Mouse (Mus musculus): ENCODE measurements around the gene Ankrd34b.
A peak's percentile ranks its signal among the peaks of the same experiment; 100 is the strongest.

The Ankrd34b gene

DNA sequence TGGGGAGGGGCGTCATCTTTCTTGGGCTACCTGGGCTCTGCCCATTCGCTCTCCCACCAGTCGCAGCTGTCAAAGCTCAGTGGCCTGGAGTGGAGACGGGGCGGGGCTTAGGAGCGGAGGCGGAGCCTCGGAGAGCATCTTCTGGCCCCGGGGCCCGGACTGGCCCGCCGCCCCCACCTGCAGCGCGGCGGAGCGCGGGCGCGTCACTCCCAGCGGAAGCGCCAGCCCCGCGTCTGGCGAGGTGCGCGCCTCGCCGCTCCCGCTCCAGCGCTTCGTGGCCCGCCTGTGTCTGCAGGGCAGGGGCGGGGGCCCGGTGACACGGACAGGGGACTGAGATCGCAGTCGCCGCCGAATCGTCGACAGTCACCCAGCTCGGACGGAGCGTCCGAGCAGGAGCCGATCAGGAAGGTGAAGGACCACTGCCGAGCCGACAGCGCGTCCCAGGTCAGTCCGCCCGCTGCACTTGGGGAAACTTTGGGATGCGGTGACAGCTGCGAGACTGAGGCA lies at the start of gene Ankrd34b:
TSS of gene Ankrd34b (plus strand) at position 139 of the 507 bp plus-strand sequence.
- peak; percentile 92 to 94 for DNase-seq

DNA sequence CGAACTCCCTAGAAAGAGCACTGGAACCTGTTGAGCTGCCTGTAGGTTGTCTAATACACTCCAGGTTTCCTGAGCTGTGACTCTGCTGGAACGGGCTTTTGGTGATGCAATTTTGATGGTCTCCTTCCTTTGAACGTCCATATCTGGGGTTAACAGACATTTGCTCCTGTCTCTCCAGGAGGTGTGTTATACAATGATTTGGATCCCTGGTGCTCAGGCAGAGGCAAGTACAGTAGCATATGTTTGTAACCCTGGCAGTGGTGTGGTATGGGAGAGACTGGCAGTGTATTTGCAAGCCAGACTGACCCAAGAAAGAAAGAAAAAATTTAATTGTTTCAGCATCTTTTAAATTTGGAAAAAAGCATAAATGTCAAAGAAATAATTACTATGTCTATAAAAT lies 38.3 kb upstream of the Ankrd34b start:
- no peak for DNase-seq

DNA sequence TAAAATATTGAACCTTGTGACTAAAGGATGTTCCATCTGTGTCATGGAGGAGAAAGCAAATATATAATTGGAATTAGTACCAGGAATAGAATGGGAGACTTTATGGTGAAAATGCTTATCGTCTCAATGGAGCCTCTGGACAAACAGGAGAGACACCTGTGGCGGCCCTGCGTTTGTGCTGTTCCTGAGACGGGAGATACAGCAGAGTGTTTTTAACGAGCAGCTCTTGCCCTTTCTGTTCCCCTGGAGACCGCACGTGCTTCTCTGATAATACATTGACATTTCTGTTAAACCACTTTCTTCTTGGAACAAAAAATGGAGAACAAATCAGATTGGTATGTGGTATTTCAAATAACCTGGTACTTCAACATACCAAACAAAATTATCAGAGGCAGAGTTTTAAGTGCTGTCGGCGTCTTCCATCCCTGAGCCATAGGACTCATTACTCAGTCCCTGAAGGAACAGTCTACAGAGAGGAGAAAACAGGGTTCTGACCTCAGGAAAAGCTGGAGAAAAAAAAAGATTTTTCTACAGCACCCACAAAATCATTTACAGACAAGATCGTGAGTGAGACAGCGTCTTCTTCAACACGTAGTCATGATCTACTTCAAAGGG lies 32.5 kb upstream of the Ankrd34b start:
- DNase-seq: no peak

DNA sequence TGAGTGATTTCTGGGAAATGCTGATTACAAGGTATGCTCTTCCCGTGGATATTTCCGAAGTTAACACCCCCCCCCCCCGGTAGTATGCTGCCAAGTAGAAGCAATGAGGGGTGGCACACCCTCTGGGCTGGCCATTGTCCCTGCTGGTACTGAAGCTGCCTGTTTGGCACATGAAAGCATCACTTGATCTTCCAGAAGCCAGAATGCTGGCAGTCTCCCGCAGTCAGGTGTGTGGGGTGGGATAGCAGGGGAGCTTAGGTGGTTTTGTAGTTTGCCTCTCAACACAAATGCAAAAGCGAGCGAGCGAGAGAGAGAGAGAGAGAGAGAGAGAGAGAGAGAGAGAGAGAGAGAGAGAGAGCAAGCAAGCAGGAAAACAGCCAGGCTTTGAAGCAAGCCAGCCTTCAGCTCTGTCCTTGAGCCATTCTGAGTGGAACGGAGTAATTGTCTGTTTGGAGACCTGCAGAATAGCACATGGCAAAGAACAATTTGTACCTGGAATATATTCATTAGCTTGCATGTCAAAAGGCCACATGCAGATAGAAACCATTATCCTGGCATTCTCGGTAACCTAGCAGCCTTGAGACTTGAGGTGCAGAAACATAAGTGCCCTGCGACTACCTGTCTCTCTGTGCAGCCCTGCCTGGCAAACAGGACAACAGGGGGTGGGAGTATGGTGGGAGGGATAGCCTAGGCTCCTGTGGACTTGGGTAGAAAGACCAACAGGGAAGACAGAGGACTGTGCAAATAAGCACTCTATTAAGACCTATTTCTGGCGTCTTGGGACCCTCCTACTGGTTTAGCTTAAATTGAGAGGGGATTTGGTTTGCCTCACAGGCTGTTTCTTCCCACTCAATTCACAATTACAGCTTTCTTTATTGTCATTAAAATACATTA lies 27.0 kb upstream of the Ankrd34b start:
- peak; percentile 33 to 43 for DNase-seq

DNA sequence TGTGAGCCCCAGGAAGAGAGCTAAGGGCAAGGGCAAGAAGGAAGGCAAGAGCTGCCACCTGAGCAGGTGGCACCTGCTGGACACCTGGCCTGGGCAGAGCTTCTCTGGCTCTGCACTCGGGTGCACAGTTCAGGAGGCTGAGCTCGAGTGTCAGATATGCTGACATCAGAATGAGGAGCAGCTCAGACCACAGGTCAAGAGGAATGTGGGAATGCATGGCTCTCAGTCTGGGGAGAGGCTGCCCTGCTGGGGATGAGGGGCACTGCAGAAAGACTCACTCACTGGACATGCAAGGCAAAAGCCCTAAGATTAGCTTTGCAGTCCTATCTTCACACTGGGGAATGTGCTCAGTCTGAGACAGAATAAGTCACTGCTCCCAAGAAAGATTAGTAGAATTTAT lies 23.6 kb upstream of the Ankrd34b start:
- DNase-seq: no peak

DNA sequence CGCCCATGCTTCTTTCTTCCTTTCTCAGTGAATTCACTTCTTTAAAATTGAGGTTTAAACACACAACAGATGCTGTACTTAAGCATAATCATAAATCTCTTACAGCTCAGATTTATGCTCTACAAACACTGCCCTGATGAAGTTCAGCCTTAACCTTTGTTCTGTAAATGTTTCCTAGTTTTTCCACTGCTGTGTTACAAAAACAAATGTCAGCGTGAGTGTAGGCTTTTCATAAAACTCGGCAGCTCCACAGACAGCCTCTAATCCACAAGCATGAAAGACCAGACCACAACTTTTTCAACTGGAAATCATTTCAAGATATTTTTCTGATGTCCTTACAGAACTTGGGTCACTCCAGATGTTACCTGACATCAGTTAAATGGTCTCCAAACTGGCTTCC lies 22.2 kb upstream of the Ankrd34b start:
- DNase-seq: no peak

DNA sequence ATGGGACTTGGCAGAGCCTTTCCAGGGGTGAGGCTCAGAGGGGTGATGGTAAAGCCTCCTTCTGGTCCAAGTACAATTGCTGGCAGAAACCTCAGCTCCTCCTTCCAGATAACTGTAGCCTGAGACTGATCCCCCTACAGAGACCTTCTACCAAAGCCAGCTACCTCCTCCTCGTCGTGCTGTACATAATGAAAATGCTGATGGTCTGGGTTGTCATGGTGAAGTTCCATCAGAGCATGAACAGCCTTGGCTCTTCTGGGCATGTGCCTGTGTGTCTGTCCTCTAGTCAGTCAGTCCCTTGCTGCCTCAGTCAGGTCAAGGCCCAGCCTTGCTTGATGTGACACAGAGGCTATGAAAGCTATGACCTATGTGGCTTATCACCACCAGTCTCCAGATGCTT lies 15.2 kb upstream of the Ankrd34b start:
- no peak for DNase-seq

DNA sequence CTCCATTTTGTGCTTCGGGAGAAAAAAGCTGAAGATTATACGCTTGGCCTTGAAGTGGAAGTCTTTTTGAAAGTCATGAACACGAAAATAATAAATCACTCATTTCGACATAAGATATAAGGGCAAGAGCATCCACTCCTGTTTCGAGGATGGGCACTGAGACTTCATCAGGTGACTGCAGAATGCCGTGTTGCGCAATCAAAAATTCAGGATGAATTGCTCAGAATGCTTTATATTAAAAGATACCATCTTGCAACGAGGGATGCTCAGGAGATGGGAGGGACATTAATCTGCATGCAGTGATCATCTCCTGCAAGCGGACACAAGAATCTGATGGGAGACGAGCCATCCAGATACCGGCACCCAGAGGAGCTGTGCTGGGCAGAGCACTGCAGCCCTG lies 6.1 kb upstream of the Ankrd34b start:
- DNase-seq: no peak

DNA sequence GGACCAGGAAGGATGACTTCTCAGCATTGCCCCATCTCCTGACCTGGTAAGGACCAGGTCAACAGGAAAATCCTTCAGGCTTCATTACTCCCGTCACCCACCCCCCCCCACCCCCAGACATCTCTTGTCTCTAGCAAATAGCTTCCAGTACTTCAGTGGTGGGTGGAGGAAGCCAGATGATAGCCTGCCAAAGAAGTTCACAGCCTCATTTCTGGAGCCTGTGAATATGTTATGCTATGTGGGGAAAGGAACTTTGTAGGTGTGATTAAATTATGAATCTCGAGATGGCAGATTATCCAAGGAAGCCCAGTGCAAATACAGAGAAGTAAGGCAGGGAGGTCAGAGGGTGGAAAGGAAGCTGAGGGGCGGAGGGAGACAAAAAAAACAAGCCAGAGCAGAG lies 2.0 kb upstream of the Ankrd34b start:
- no peak for DNase-seq

DNA sequence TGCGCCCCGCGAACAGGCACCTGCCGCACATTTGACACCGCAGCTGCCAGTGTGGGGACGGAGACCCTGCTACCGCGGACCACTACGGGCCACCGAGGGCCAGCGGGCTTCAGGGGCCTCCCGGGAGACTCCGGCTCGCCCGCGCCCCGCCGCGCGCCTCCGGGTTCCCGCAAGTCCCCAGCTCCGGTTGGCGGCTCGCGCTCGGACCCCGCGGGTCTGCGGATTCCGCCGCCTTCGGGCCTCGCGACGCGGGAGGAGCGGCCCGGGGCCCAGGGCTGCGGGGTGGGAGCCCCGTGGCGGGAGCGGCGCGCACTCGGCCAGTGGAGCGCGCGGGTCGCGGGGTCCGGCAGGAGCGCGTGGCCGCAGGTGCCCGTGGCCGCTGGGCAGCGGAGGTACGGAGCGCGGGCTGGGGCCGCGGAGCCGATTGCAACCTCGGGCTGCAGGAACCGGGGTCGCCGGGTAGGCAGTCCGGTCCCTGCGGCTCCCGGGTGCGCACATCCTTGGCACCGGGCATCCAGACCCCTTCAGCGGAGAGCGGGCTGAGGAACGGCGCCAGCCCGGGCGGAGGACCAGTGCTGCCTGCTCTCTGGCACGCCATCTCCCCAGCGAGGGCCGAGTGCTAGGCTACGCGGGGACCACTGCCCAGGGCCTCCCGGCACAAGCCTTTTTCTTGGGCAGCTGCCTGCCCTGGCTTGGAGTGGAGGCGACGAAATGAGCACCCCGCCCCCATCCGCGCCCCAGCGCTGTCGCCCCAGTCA lies 777 bp downstream of the Ankrd34b start:
- peak; percentile 49 to 61 for DNase-seq

DNA sequence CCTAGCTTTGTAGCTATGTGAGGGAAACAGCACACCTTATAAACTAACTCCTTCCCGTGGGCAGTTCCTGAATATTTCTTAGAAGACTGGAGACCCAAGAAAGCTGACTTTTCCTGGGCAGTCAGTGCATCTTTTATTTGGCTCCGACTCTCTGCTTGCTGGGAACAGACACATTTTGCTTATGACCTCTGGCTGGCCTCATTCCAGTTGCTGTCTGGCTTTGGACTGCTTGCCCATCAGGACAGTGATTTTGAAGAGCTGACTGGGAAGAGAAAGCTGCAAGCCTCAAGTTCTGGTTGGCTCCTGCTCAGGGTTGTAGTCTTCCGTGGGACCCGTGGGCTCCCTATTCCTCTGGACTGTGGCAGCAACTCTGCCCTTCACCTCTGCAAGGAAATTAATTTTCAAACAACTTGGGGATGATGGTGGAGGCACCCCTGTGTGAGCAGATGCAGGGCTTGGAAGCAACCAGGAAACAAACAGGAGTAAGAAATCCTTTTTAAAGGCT lies 1.7 kb downstream of the Ankrd34b start:
- peak; percentile 17 for DNase-seq

DNA sequence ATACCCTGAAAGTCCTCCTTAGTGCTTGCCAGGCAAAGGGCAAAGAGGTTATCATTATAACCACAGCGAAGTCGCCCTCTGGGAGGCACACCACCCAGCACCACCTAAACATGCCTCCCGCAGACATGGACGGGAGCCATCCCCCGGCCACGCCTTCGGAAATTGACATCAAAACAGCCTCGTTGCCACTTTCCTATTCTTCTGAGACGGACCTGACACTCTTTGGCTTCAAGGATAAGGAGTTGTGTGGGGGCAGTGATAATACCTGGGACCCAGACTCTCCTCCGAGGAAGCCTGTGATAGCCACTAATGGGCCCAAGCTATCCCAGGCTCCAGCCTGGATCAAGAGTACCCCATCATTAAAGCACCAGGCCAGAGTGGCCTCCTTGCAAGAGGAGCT lies 13.0 kb downstream of the Ankrd34b start:
- no peak for DNase-seq

DNA sequence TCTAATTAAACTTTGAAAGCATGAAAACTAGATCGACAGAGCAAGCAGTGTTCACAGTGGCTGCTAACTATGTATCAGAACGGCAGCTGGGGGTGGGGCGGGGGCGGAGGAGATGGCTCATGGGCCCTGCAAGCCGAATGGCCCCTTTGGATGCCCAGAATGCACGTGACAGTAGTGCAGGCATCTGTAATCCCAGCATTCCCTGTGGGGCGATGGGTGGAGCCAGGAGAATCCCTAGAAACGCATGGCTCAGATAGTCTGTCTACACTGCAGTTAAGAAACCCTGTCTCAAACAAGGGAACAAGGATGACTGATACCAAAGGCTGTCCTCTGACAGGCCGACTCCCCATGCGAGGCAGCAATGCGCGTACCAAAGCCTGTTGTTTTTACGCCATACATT lies 14.6 kb downstream of the Ankrd34b start:
- no peak for DNase-seq

DNA sequence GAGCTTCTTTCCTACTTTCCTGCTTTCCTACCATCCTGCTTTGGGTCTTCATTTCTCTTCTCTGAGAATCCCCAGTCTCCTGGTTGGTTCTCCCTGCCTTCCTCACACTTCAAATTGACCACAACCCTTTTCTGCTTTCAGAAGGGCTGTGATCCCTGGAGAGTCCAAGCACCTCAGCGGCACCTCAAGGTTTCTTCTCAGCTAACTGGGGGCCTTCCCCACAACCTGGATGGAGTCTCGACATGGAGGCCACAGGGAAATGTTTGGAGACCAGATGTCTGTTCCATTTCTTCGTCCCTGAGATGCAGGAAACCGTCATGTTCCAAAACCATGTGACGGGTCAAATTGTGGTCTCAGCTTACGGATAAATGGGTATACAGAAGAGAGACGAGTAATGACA lies 21.2 kb downstream of the Ankrd34b start:
- DNase-seq: no peak

DNA sequence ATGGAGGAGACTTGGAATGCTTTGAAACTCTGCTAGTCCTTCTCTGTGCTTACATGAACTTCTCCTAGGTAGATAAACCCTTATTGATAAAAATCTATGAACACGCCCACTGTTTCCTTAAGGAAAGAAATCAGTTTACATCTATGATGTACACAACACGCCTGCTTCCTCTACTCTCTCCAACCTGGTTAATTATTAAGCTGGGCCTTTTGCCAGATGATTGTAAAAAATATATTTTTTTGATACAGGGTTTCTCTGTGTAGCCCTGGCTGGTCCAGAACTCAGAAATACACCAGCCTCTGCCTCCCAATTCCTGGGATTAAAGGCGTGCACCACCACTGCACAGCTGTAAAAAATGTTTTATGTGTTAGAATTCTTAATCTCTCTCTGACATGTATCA lies 39.0 kb downstream of the Ankrd34b start:
- DNase-seq: no peak

DNA sequence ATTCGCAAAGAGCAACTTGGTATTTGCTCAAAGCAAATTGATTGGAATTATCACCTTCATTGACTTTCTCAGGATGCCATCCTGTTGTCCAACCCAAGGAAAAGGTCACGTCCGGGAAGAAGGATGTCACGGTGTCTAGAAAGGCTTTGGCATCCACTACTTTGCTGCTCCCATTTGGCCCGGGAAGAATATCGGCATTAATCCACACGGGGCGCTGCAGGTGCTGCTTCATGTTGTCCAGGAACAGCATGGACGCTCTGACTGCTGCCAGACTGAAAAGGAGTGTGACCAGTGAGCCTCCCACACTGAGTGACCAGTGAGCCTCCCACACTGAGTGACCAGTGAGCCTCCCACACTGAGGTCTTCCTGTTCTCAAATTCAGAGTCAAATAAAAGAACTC lies 42.2 kb downstream of the Ankrd34b start:
- DNase-seq: peak in 1 of 2 experiments; percentile 6

DNA sequence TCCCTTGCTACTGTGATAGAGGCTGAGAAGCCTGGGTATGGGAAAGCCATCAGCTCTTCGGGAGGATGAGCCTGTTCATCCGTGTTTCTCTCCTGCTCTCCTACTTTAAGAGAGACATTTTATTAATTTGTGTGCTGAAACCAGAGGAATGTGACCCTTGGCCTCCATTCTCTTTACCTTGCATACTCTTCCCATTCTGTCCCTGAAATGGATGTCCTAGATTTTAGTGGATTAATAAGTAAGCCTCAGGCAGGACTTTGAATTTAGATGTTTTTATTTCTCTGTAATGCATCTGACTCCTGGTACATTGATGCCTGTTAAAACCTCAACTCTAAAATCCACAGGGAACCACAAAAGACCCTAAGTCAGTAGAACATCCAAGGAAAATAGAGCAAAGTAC lies 43.7 kb downstream of the Ankrd34b start:
- DNase-seq: no peak

DNA sequence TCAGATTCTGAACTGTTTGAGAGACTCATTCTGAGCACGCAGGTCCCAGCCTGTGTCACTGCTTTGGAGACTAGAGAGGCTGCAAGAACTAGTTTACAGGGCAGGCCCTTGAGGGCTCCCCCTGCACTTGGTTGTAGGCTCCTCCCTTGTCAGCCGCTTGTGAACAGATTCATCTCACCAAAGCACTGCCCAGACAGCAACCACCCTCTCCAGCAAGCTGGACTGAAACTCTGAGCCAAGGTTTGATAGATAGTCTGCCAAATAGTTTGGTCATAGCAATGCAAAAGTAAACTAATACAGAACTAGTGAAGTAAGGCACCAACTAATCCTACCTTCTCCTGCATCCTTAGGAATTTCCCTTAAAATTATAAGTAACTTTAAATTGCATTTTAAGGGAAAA lies 44.5 kb downstream of the Ankrd34b start:
- no peak for DNase-seq

DNA sequence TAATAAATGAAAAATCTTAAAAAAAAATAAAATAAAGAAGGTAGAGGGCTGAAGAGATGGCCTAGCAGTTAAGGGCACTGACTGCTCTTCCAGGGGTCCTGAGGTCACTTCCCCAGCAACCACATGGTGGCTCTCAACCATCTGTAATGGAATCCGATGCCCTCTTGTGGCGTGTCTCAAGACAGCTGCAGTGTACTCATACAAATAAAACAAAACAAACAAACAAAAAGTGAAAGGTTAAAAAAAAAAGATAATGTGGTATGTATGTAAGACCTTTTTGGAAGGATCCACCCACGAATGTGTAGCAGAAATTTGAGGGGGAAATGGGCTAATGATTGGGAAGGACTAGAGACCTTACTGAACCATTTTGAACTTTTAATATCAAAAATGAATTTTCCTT lies 57.7 kb downstream of the Ankrd34b start:
- peak; percentile 43 to 45 for DNase-seq

DNA sequence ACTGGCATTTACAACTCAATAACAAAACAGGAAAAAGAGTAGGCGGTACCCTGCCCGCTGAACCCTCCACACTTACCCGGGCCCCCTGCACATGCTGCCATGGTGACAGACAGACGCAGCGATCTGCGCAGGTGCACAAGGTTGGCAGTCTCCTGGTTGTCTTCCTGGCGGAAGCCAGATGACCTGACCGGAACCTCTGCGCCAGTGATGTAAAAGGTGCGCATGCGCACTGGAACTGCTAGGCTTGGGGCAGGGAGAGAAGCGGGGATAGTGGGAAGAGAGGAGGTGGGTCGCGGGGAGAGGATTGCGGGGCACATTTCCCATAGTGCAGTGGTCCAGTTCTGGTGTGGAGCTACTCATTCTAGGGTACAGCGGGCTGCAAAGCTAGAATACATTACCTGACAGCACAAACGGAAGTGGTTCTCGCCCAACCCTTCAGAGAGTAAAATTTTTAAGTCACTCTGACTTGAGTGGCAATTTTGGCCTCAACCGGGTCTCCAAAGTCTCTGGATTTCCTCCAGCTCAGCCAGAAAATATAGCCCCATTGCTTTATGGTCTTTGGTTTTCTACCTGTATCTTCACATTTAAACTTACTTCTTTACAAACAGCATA lies 58.3 kb downstream of the Ankrd34b start, which contains the start of gene Fam151b:
TSS of gene Fam151b (minus strand) at position 164 of the 612 bp plus-strand sequence.
- peak; percentile 93 to 96 for DNase-seq

DNA sequence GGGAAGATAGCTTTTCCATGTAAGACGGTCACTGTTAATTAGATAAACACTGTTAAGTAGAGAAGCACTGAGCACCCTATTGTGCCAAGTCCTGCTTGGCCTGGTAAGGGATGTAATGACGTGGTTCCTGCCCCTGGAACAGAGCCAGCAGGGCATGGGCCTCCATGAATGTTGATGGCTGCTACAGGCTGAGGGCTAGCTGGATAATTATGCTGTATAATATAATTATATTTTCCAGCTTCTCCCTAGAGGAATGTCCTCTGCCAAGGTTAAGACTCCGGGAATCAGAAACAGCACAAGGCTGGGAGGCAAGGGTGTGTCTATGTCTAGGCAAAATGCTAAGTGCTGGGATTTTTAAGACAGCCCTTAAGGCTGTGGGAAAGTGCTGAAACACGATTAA lies 65.1 kb downstream of the Ankrd34b start:
- DNase-seq: no peak
